In genomic region chr16:77236509-77237271, GRCm38 (mm10) we compare ENCODE assay signal across 8 mouse cellular contexts.
DNase-seq lines count a peak whose midpoint lies in the region; ATAC-seq and TF ChIP-seq lines count a peak whose summit lies in the region.

No protein-coding gene starts in this region.

- intact Hi-C loops in gastrocnemius, adult 2 months (cut with DNase I), result no loop called here

- peak; percentile 88 for TF ChIP-seq POLR2A in cortical plate, adult 2 months (IDR thresholded peaks at IDR 0.05; ENCODE audit: extremely low read depth, insufficient read depth, low read length)
- TF ChIP-seq POLR2A in lung, adult 2 months (IDR thresholded peaks at IDR 0.05; ENCODE audit: borderline replicate concordance, extremely low read depth, low read depth, low read length), result no peak
- no peak for TF ChIP-seq POLR2A in olfactory bulb, adult 2 months (IDR thresholded peaks at IDR 0.05; ENCODE audit: insufficient read depth, low read depth, low read length)

- no peaks in the 10 kb centered on the region; the same call in 1 of the 2 replicates for H3K4me1 ChIP-seq in cortical plate, adult 2 months (ENCODE audit: control insufficient read depth, insufficient read depth, low read length)
- 0 out of 2 replicates have a peak, but pooled peaks cover 4% of the 10 kb centered on the region for H3K4me1 ChIP-seq in heart, embryonic 12.5 days (replicated peaks)
- H3K4me1 ChIP-seq in lung, adult 2 months (ENCODE audit: control insufficient read depth, insufficient read depth, low read length), result no peaks in the 10 kb centered on the region
- H3K4me1 ChIP-seq in olfactory bulb, adult 2 months (ENCODE audit: control insufficient read depth, insufficient read depth, low read length), result no peaks in the 10 kb centered on the region

- ATAC-seq in heart, embryonic 12.5 days (ENCODE audit: insufficient number of reproducible peaks, low FRiP score), result peak; percentile 67; the same call in 1 of the 2 replicates

- H3K36me3 ChIP-seq in heart, embryonic 12.5 days, result no peaks in the 10 kb centered on the region

- H3K9ac ChIP-seq in heart, embryonic 12.5 days, result no peak overlapping the region

- no peaks in the 10 kb centered on the region for H3K27me3 ChIP-seq in heart, embryonic 12.5 days (replicated peaks)

- no peak overlapping the region for H3K27ac ChIP-seq in gastrocnemius, adult 2 months
- peak overlapping the region; percentile 4 for H3K27ac ChIP-seq in cortical plate, adult 2 months (ENCODE audit: insufficient read depth, low read length)
- peak overlapping the region; percentile 47; the same call in 1 of the 2 replicates for H3K27ac ChIP-seq in heart, embryonic 12.5 days (ENCODE audit: poor library complexity, severe bottlenecking)
- H3K27ac ChIP-seq in olfactory bulb, adult 2 months (ENCODE audit: insufficient read depth, low read depth, low read length), result peak overlapping the region; percentile 33; the same call in 1 of the 2 replicates

- H3K4me3 ChIP-seq in gastrocnemius, adult 2 months, result peak overlapping the region; percentile 68
- peak overlapping the region; percentile 29 for H3K4me3 ChIP-seq in cortical plate, adult 2 months (ENCODE audit: insufficient read depth, low read length)
- H3K4me3 ChIP-seq in heart, embryonic 12.5 days, result peak overlapping the region; percentile 34
- peak overlapping the region; percentile 2 for H3K4me3 ChIP-seq in lung, adult 2 months (replicated peaks; ENCODE audit: extremely low read depth, low read depth, low read length)
- H3K4me3 ChIP-seq in olfactory bulb, adult 2 months (ENCODE audit: insufficient read depth, low read depth, low read length), result peak overlapping the region; percentile 45

- peak overlapping the region; percentile 64 for H3K4me2 ChIP-seq in heart, embryonic 12.5 days

- H3K9me3 ChIP-seq in heart, embryonic 12.5 days (replicated peaks), result no peaks in the 10 kb centered on the region

- WGBS in heart, embryonic 12.5 days, result 34% methylated on average over 13 of the region's 13 CpGs
- WGBS in lung, adult 2 months, result 19% methylated on average over 13 of the region's 13 CpGs
- WGBS in olfactory bulb, adult 2 months, result 4% methylated on average over 13 of the region's 13 CpGs

- DNase-seq in gastrocnemius, adult 2 months, result peak; percentile 26
- no peak for DNase-seq in gastrocnemius, postnatal 4 days (ENCODE audit: low spot score in 2 of 2)
- DNase-seq in kidney, postnatal 10 days, result peak; percentile 60
- peak; percentile 5 for DNase-seq in lung, adult 2 months
- no peak for DNase-seq in thymus, postnatal 4 days

- no peak for TF ChIP-seq CTCF in gastrocnemius, adult 2 months (IDR thresholded peaks at IDR 0.05)
- TF ChIP-seq CTCF in cortical plate, adult 2 months (IDR thresholded peaks at IDR 0.05; ENCODE audit: extremely low read depth, insufficient read depth, low read length), result no peak
- no peak for TF ChIP-seq CTCF in lung, adult 2 months (IDR thresholded peaks at IDR 0.05; ENCODE audit: insufficient read depth, low read length)
- no peak for TF ChIP-seq CTCF in olfactory bulb, adult 2 months (IDR thresholded peaks at IDR 0.05; ENCODE audit: insufficient read depth, low read depth, low read length)

Comparison
In these comparisons a context has a peak if more than half of its experiments do, and no peak if none do; other contexts are left out.
1. DNase-seq: peak in gastrocnemius, adult 2 months (single experiment), kidney, postnatal 10 days (single experiment) and lung, adult 2 months (single experiment); none in gastrocnemius, postnatal 4 days (0 of 2) and thymus, postnatal 4 days (single experiment).
2. H3K4me3 ChIP-seq: peak in every context shown above with its lines; median percentile 68 in gastrocnemius, adult 2 months; 45 in olfactory bulb, adult 2 months; 34 in heart, embryonic 12.5 days; 29 in cortical plate, adult 2 months; 2 in lung, adult 2 months.